Mouse (Mus musculus): ENCODE measurements at regions not wholly inside any gene's neighbourhood (a gene's known extent, or its start where the extent isn't known, plus 50 kb on each side); places are given as distances from the start of the nearest gene placed in this dataset.

GRCm38 (mm10) chr11:19262832-19263231 lies 244.0 kb upstream of the Meis1 start:
- TF ChIP-seq CTCF (IDR thresholded peaks at IDR 0.05; ENCODE audit: control insufficient read depth, insufficient read depth, insufficient replicate concordance, low read depth, low read length): no peak
- TF ChIP-seq POLR2A (IDR thresholded peaks at IDR 0.05; ENCODE audit: control insufficient read depth, low read depth, low read length): no peak

All from testis, adult 2 months (tissue).